16 mouse cellular contexts compared by ENCODE assay signal in genomic region chr5:117964750-117965149, GRCm38 (mm10). TPM values are rescaled to one million over a fixed set of nuclear protein-coding genes. Genes with fewer than 3 reads are reported as not detected.
A peak's percentile ranks its signal among the peaks of the same experiment; 100 is the strongest.
DNase-seq lines count a peak whose midpoint lies in the region; ATAC-seq and TF ChIP-seq lines count a peak whose summit lies in the region.
"Had no signal": no experiment of that assay in that cellular context is flagged by ENCODE, and none has a peak within 500 bp of the region (broad histone marks: within the 10 kb centered on the region; RNA-seq: fewer than 3 reads in every experiment).

No protein-coding gene starts in this region.

- H3K27ac ChIP-seq in heart, embryonic 15.5 days, result no peak overlapping the region
- no peak overlapping the region for H3K27ac ChIP-seq in lung, embryonic 14.5 days (ENCODE audit: low read depth)
- H3K27ac ChIP-seq: liver, embryonic 13.5 days; midbrain, embryonic 13.5 days; neural tube, embryonic 15.5 days had no signal

- no peaks in the 10 kb centered on the region for H3K27me3 ChIP-seq in heart, embryonic 15.5 days
- no peaks in the 10 kb centered on the region for H3K27me3 ChIP-seq in lung, embryonic 14.5 days (ENCODE audit: insufficient read depth, low read length)
- H3K27me3 ChIP-seq: midbrain, embryonic 13.5 days; neural tube, embryonic 15.5 days had no signal

- DNase-seq in adrenal gland, postnatal 14 days, result peak; percentile 45
- no peak for DNase-seq in adrenal gland, adult 8-10 months
- no peak for DNase-seq in heart, postnatal 10 days
- peak; percentile 69 for DNase-seq in lung, embryonic 14.5 days
- DNase-seq in lung, postnatal 25 days (ENCODE audit: low spot score), result no peak
- DNase-seq in testis, postnatal 14 days (ENCODE audit: low spot score), result peak; percentile 52
- DNase-seq: cerebellum, adult 2 months; forebrain, postnatal 0 days; liver, embryonic 13.5 days; right cerebral cortex, adult 18-20 months; thymus, adult 18-20 months had no signal

- H3K36me3 ChIP-seq in heart, embryonic 15.5 days, result no peaks in the 10 kb centered on the region
- no peaks in the 10 kb centered on the region for H3K36me3 ChIP-seq in lung, embryonic 14.5 days (ENCODE audit: insufficient read depth)
- H3K36me3 ChIP-seq: liver, embryonic 13.5 days; midbrain, embryonic 13.5 days; neural tube, embryonic 15.5 days had no signal

- H3K4me1 ChIP-seq in heart, embryonic 15.5 days (replicated peaks), result peaks cover 10% of the 10 kb centered on the region
- H3K4me1 ChIP-seq in lung, embryonic 14.5 days (ENCODE audit: insufficient read depth), result peaks cover 5% of the 10 kb centered on the region; the same call in 1 of the 2 replicates
- H3K4me1 ChIP-seq: midbrain, embryonic 13.5 days had no signal

- intact Hi-C loops in heart, postnatal 10 days (cut with DNase I), result no loop called here

- WGBS in heart, embryonic 15.5 days, result 24% methylated on average over 9 of the region's 9 CpGs
- 18% methylated on average over 9 of the region's 9 CpGs for WGBS in lung, embryonic 14.5 days

- no peak overlapping the region for H3K9ac ChIP-seq in heart, embryonic 15.5 days
- H3K9ac ChIP-seq in lung, embryonic 14.5 days, result no peak overlapping the region
- H3K9ac ChIP-seq: forebrain, postnatal 0 days; liver, embryonic 13.5 days; midbrain, embryonic 13.5 days; neural tube, embryonic 15.5 days had no signal

- H3K4me3 ChIP-seq in heart, embryonic 15.5 days, result no peak overlapping the region
- no peak overlapping the region for H3K4me3 ChIP-seq in lung, embryonic 14.5 days (ENCODE audit: low read depth, low read length)
- H3K4me3 ChIP-seq: liver, embryonic 13.5 days; midbrain, embryonic 13.5 days; myocyte; neural tube, embryonic 15.5 days had no signal

- no peaks in the 10 kb centered on the region for H3K9me3 ChIP-seq in heart, embryonic 15.5 days (replicated peaks)
- H3K9me3 ChIP-seq in lung, embryonic 14.5 days (ENCODE audit: low read depth, low read length), result no peaks in the 10 kb centered on the region
- H3K9me3 ChIP-seq: liver, embryonic 13.5 days; midbrain, embryonic 13.5 days; neural tube, embryonic 15.5 days had no signal

- ATAC-seq in heart, embryonic 15.5 days (replicated peaks; ENCODE audit: insufficient number of reproducible peaks, insufficient read depth, low FRiP score, low read depth), result no peak
- no peak for ATAC-seq in lung, embryonic 14.5 days (ENCODE audit: insufficient read depth)
- ATAC-seq in inflammation-experienced regulatory T-cells, adult 6 months, result no peak
- ATAC-seq: forebrain, postnatal 0 days; midbrain, embryonic 13.5 days had no signal

- no peak for TF ChIP-seq CTCF in lung, embryonic 14.5 days (IDR thresholded peaks at IDR 0.05; ENCODE audit: low read depth)

- H3K4me2 ChIP-seq in heart, embryonic 15.5 days, result 0 out of 2 replicates have a peak overlapping the region, but pooled peaks have one; percentile 0
- H3K4me2 ChIP-seq in lung, embryonic 14.5 days, result peak overlapping the region; percentile 23; the same call in 1 of the 2 replicates
- H3K4me2 ChIP-seq: liver, embryonic 13.5 days; midbrain, embryonic 13.5 days; neural tube, embryonic 15.5 days had no signal

RNA-seq across cellular contexts. Expression of gene Fbxo21, which starts 11.8 kb away (rescaled TPM):
- total RNA-seq in adrenal gland, postnatal 14 days (2021), result 77.8 and 121 TPM in 2 replicates
- 100 to 1,000 TPM in 1 of 4 experiments, 10 to 100 TPM in 3; 63.9 to 114 (median 85.5) TPM for total RNA-seq in adrenal gland, adult 8-10 months (2022)
- 44.8 and 54.8 TPM in 2 replicates for polyA plus RNA-seq in heart, embryonic 15.5 days (2015; fragmentation: Nextera tagmentation; extraction: Ambion mirVana)
- total RNA-seq in heart, postnatal 10 days (2021), result 10 to 100 TPM; 47.4 to 55.5 TPM
- polyA plus RNA-seq in lung, embryonic 14.5 days (2014; fragmentation: Nextera tagmentation; extraction: Ambion mirVana), result 61.5 and 64.3 TPM in 2 replicates
- polyA plus RNA-seq in inflammation-experienced regulatory T-cells, adult 6 months (2017; shearing (Covaris generic)), result 10 to 100 TPM in 1 of 3 experiments, 1 to 10 TPM in 2; 8.3 to 15.6 (median 9.3) TPM

Comparison
In these comparisons a context has a peak if more than half of its experiments do, and no peak if none do; other contexts are left out.
1. DNase-seq: peak in adrenal gland, postnatal 14 days (single experiment), lung, embryonic 14.5 days (single experiment) and testis, postnatal 14 days (single experiment); none in adrenal gland, adult 8-10 months (single experiment), heart, postnatal 10 days (0 of 2) and lung, postnatal 25 days (single experiment).